Mouse (Mus musculus): ENCODE data around the gene Slc30a2. TPM values are rescaled to one million over a fixed set of nuclear protein-coding genes. Genes with fewer than 3 reads are reported as not detected.

Gene Slc30a2
- total RNA-seq, 2 experiments from 2014 or later, result 4.4 to 25.8 TPM

- H3K27ac ChIP-seq, result peak overlapping the region; percentile 64
- intact Hi-C loops (cut with DNase I), result no loop called here
- H3K4me3 ChIP-seq, result no peak overlapping the region
- peak; percentile 62 for DNase-seq
- no peak for TF ChIP-seq CTCF (IDR thresholded peaks at IDR 0.05)
Observed at GRCm38 (mm10) chr4:134352261-134352707, 9.3 kb downstream of the Slc30a2 start.

GRCm38 (mm10) chr4:134352929-134353328, 9.9 kb downstream of the Slc30a2 start:
- DNase-seq, result no peak
- no peak overlapping the region for H3K4me3 ChIP-seq
- intact Hi-C loops (cut with DNase I), result no loop called here
- TF ChIP-seq CTCF (IDR thresholded peaks at IDR 0.05), result no peak
- H3K27ac ChIP-seq, result peak overlapping the region; percentile 64

- Histone ChIP-seq H3K27ac (peak overlapping the region; percentile 93), H3K4me3 (no peak overlapping the region)
- DNase-seq, result no peak
- no peak for TF ChIP-seq CTCF (IDR thresholded peaks at IDR 0.05)
- intact Hi-C loops (cut with DNase I), result no loop called here
Observed at GRCm38 (mm10) chr4:134353527-134354409, 10.8 kb downstream of the Slc30a2 start.

DNA sequence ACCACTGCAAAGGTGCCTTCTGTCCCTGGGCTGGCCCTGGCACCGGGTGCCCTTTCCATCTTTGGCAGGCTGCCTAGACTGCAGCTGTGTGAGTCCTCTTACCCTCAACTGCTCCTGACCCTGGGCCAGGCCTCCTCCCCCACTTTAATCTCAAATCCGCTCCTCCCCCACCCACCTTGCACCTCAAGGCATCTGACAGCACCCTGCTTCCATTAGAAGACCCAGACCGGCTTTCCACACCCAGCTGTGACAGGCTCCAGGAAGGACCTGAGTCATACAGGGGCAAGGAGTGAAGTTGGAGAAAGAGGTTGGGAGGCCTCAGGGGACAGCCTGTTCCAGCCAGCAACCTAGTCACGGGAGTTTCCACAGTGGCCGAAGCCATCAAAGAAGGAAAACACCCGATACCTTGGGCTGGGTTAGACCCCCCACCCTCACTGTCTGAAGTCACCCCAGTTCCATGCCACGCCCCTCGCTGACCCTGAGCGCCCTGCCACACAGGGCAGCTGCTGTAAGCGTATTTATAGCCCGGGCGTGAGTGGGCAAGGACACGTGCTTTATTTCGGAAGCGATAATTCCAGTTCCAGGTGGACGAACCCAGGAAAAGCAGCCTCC, 13.0 kb downstream of the Slc30a2 start:
- TF ChIP-seq CTCF (IDR thresholded peaks at IDR 0.05), result no peak
- peak overlapping the region; percentile 43 for H3K4me3 ChIP-seq
- DNase-seq, result peak; percentile 94
- intact Hi-C loops (cut with DNase I), result loop anchor here (2.0 to 5.0 kb wide), 2 partner anchors 41 to 64 kb away; partner anchors contain the start of gene Trim63
- peak overlapping the region; percentile 93 for H3K27ac ChIP-seq

GRCm38 (mm10) chr4:134356591-134357460, 13.8 kb downstream of the Slc30a2 start:
- peak overlapping the region; percentile 93 for H3K27ac ChIP-seq
- intact Hi-C loops (cut with DNase I), result loop anchor here (2.0 to 5.0 kb wide), 2 partner anchors 42 to 65 kb away; partner anchors contain the start of gene Trim63
- TF ChIP-seq CTCF (IDR thresholded peaks at IDR 0.05), result no peak; the same call in 1 of the 2 replicates

GRCm38 (mm10) chr4:134357461-134357771, 14.4 kb downstream of the Slc30a2 start:
- intact Hi-C loops (cut with DNase I), result loop anchor here (2.0 to 5.0 kb wide), 2 partner anchors 43 to 65 kb away; partner anchors contain the start of gene Trim63
- Histone ChIP-seq H3K27ac (peak overlapping the region; percentile 93; the same call in 1 of the 2 replicates), H3K4me3 (no peak overlapping the region)
- no peak for TF ChIP-seq CTCF (IDR thresholded peaks at IDR 0.05)
- DNase-seq, result no peak

More at GRCm38 (mm10) chr4:134356591-134357460, 13.8 kb downstream of the Slc30a2 start:
- DNase-seq, result peak; percentile 82
- H3K4me3 ChIP-seq, result peak overlapping the region; percentile 35

- no peak for TF ChIP-seq CTCF (IDR thresholded peaks at IDR 0.05)
- no peak overlapping the region for H3K4me3 ChIP-seq
- H3K27ac ChIP-seq, result no peak overlapping the region
- peak; percentile 4 for DNase-seq
- intact Hi-C loops (cut with DNase I), result loop anchor here (5.0 kb wide), 1 partner anchor 67 kb away; no protein-coding TSS in a partner anchor
Observed at GRCm38 (mm10) chr4:134359649-134360048, 16.7 kb downstream of the Slc30a2 start.

DNA sequence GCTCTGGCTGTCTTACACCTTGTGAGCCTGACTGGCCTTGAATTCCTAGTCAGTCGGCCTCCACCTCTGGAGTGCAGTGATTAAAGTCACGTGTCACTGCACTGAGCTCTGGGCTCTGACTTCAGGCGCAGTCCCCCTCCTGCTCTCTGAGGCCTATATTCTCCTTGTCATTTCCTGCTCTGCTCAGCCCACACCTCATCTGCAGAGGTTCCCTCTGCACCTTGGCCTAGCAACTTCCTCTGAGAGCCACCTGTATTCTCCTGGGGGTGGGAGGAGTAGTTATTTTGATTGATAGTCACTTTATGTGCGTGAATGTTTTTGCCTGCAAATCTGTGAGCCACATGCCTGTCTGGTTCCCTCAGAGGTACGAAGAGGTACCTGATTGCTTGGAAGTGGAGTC, 18.2 kb downstream of the Slc30a2 start:
- intact Hi-C loops (cut with DNase I), result no loop called here

GRCm38 (mm10) chr4:134362124-134362523, 19.1 kb downstream of the Slc30a2 start:
- no peak for TF ChIP-seq CTCF (IDR thresholded peaks at IDR 0.05)
- peak; percentile 27 for DNase-seq
- Histone ChIP-seq H3K4me3 (no peak overlapping the region), H3K27ac (no peak overlapping the region)
- intact Hi-C loops (cut with DNase I), result no loop called here

More for the DNA sequence above, 18.2 kb downstream of the Slc30a2 start:
- Histone ChIP-seq H3K27ac (no peak overlapping the region), H3K4me3 (no peak overlapping the region)
- no peak for TF ChIP-seq CTCF (IDR thresholded peaks at IDR 0.05)
- peak; percentile 6 for DNase-seq

GRCm38 (mm10) chr4:134362586-134362985, 19.6 kb downstream of the Slc30a2 start:
- no peak overlapping the region for H3K27ac ChIP-seq
- peak overlapping the region; percentile 50 for H3K4me3 ChIP-seq
- intact Hi-C loops (cut with DNase I), result no loop called here
- no peak for TF ChIP-seq CTCF (IDR thresholded peaks at IDR 0.05)
- peak; percentile 43 for DNase-seq

- no peak for TF ChIP-seq CTCF (IDR thresholded peaks at IDR 0.05)
- Histone ChIP-seq H3K27ac (no peak overlapping the region), H3K4me3 (no peak overlapping the region)
- intact Hi-C loops (cut with DNase I), result no loop called here
- DNase-seq, result no peak
Observed at GRCm38 (mm10) chr4:134365280-134365679, 22.3 kb downstream of the Slc30a2 start.

DNA sequence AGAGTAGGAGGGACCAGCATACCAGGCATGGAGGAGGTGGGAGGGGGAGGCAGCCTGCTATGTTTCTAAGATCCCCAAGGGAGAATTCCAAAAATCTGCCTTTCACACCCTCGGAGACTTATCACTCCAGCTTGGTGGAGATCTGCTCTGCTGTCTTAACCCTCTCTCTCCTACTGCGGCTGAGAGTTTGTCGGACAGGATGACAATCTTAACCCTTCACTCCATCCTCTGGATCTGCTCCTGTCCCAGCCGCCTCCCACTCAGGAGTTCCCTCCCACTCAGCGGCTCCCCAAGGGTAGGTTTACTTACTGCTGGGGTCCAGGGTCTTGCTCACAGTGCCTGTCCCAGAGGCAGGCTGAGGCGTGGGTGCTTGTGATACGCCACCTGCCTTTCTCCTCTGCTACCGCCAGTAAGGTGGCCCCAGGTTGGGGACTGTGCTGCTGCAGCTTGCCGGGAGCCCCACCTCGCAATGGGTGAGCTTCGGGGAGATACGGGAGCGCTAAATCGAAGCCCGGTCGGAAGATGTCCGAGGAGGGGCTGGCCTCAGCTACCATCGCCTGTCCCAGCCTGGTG, 27.8 kb downstream of the Slc30a2 start:
- TF ChIP-seq CTCF (IDR thresholded peaks at IDR 0.05), result no peak; the same call in 1 of the 2 replicates
- intact Hi-C loops (cut with DNase I), result loop anchor here (5.0 kb wide), 1 partner anchor 118 kb away; the partner anchor contains the start of gene Grrp1
- peak; percentile 34 for DNase-seq
- Histone ChIP-seq H3K4me3 (peak overlapping the region; percentile 72), H3K27ac (peak overlapping the region; percentile 92)
